Mouse (Mus musculus) intestine, embryonic 16.5 days (tissue): Measurements from ENCODE around the gene Prkaca. TPM values are rescaled to one million over a fixed set of nuclear protein-coding genes. Genes with fewer than 3 reads are reported as not detected.

Experiments used
- ATAC-seq: fragments of 200-750 bp; cut with Nextera tagmentation; 2 replicates; pipeline ENCODE4 v1.8.0; 2017; ENCODE audit warnings: moderate TSS enrichment, moderate library complexity
- H3K27ac ChIP-seq: fragments of 300-500 bp; sonication (generic); 2 replicates; pipeline ENCODE4 v1.5.1; 2014; ENCODE audit warnings: mild to moderate bottlenecking, low read length
- H3K27me3 ChIP-seq: fragments of 300-500 bp; sonication (generic); replicated peaks from 2 replicates; pipeline ENCODE4 v1.6.1; 2014; ENCODE audit warnings: low read length, control low read depth, mixed read lengths; ENCODE audit not compliant: control insufficient read depth, insufficient read depth
- H3K36me3 ChIP-seq: fragments of 300-500 bp; sonication (generic); 2 replicates; pipeline ENCODE4 v1.6.1; 2014; ENCODE audit warnings: low read length, control low read depth; ENCODE audit not compliant: control insufficient read depth, insufficient read depth
- H3K4me1 ChIP-seq: fragments of 300-500 bp; sonication (generic); 2 replicates; pipeline ENCODE4 v1.6.1; 2014; ENCODE audit warnings: low read length, control low read depth, mixed read lengths; ENCODE audit not compliant: control insufficient read depth, insufficient read depth
- H3K4me2 ChIP-seq: fragments of 300-500 bp; sonication (generic); 2 replicates; pipeline ENCODE4 v1.6.1; 2014; ENCODE audit warnings: low read depth, low read length, control low read depth
- H3K4me3 ChIP-seq: fragments of 300-500 bp; sonication (generic); 2 replicates; pipeline ENCODE4 v1.5.1; 2014; ENCODE audit warnings: mild to moderate bottlenecking, low read length
- H3K9ac ChIP-seq: fragments of 300-500 bp; sonication (generic); 2 replicates; pipeline ENCODE4 v1.6.1; 2014; ENCODE audit warnings: low read depth, low read length
- H3K9me3 ChIP-seq: fragments of 300-500 bp; sonication (generic); 2 replicates; pipeline ENCODE4 v1.6.1; 2016; ENCODE audit warnings: low read length, control low read depth; ENCODE audit not compliant: control insufficient read depth
- WGBS: fragments of 180-500 bp; shearing (Covaris S2); extraction: QIAGEN DNeasy Blood & Tissue Kit; methylation state at CpG from one replicate; pipeline ENCODE4 v1.1.7; 2014; 5-methylcytosine and 5-hydroxymethylcytosine counted together
- polyA plus RNA-seq: library from polyadenylated mRNA; unstranded; fragments of >200 nt; fragmentation: Nextera tagmentation; extraction: Ambion mirVana; gene quantifications from 2 replicates; pipeline ENCODE4 v1.2.1, GENCODE M21; 2015

Prkaca gene
- polyA plus RNA-seq, 1 experiment from 2014 or later: 24.6 TPM

DNA sequence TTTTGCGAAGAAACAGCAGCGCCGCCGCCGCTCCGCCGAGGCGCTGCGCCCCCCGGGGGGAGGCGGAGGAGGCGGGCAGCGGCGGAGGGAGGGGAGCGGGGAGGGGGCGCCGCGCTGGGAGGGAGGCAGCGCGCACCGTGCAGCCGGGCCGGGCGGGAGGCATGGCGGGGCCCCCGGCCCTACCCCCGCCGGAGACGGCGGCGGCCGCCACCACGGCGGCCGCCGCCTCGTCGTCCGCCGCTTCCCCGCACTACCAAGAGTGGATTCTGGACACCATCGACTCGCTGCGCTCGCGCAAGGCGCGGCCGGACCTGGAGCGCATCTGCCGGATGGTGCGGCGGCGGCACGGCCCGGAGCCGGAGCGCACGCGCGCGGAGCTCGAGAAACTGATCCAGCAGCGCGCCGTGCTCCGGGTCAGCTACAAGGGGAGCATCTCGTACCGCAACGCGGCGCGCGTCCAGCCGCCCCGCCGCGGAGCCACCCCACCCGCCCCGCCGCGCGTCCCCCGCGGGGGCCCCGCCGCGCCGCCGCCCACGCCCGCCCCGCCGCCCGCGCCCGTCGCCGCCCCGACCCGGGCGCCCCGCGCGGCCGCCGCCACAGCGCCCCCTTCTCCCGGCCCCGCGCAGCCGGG is 24.8 kb downstream of the Prkaca start, which contains the start of gene Samd1:
Gene Samd1, plus strand, starts transcription at position 162 of the 631 bp plus-strand sequence.
- H3K36me3 ChIP-seq: no peaks in the 10 kb centered on the region
- H3K27me3 ChIP-seq: no peaks in the 10 kb centered on the region
- peak within 1 kb of the TSS; percentile 98 for H3K27ac ChIP-seq
- no peaks in the 10 kb centered on the region for H3K9me3 ChIP-seq
- H3K4me2 ChIP-seq: peak within 1 kb of the TSS; percentile 94
- H3K9ac ChIP-seq: peak within 1 kb of the TSS; percentile 85
- peaks cover 19% of the 10 kb centered on the region for H3K4me1 ChIP-seq
- ATAC-seq: peak; percentile 7; the same call in 1 of the 2 replicates
- peak within 1 kb of the TSS; percentile 79 for H3K4me3 ChIP-seq
- under 1% methylated on average over 33 of the region's 112 CpGs for WGBS

DNA sequence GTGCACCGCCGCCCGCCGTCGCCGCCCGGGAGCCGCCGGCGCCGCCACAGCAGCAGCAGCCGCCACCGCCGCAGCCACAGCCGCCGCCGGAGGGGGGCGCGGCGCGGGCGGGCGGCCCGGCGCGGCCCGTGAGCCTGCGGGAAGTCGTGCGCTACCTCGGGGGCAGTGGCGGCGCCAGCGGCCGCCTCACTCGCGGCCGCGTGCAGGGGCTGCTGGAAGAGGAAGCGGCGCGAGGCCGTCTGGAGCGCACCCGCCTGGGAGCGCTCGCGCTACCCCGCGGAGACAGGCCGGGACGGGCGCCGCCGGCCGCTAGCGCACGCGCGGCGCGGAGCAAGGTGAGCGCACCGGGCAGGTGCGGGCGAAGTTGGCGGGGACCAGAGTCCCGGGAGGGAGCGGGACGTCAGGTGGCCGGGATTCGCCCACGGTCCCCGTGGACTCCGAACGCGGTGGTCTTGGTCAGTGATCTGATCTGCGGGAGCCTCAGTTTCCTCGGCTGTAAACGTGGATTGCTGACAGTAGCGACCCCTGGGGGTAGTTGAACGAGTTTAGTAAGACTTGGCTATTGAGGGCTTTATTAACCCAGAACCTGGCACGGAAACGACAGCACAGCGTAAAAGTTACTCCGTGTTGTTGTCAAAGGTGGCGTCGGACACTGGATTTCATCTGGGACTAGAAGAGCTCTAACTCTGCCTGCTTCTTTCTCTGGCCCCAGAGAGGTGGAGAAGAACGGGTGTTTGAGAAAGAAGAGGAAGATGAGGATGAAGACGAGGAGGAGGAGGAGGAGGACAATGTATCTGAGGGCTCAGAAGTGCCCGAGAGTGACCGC is 25.7 kb downstream of the Prkaca start:
- H3K9me3 ChIP-seq: no peaks in the 10 kb centered on the region
- peak overlapping the region; percentile 94 for H3K4me2 ChIP-seq
- H3K27ac ChIP-seq: peak overlapping the region; percentile 98
- H3K9ac ChIP-seq: peak overlapping the region; percentile 85
- peak; percentile 22; the same call in 1 of the 2 replicates for ATAC-seq
- H3K4me3 ChIP-seq: peak overlapping the region; percentile 79
- 2% methylated on average over 65 of the region's 92 CpGs for WGBS
- peaks cover 27% of the 10 kb centered on the region for H3K4me1 ChIP-seq
- no peaks in the 10 kb centered on the region for H3K27me3 ChIP-seq
- H3K36me3 ChIP-seq: no peaks in the 10 kb centered on the region

DNA sequence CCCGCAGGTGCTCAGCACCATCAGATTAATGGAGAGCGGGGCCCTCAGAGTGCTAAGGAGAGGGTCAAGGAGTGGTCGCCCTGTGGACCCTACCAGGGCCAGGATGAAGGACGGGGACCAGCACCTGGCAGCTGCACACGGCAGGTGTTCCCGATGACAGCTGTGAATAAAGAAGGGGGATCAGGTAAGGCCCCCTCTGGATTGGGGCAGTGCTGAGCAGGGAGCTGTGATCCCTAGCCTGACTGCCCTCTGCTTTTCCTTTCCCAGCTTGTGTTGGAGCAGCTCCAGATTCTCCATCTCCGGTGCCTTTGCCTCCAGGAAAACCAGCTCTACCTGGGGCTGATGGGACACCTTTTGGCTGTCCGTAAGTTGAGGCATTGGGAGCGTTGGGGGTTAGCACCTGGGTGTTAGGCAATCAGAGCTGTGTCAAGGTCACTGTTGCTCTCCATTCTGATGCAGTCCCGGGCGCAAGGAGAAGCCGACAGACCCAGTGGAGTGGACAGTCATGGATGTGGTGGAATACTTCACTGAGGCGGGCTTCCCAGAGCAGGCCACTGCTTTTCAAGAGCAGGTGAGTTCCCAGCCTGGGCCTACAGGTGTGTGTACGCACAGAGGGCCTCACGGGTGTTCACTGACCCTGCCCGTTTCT is 26.4 kb downstream of the Prkaca start:
- Histone ChIP-seq H3K4me1 (peaks cover 33% of the 10 kb centered on the region), H3K9ac (peak overlapping the region; percentile 85), H3K9me3 (no peaks in the 10 kb centered on the region), H3K4me2 (peak overlapping the region; percentile 94), H3K36me3 (no peaks in the 10 kb centered on the region), H3K27ac (no peak overlapping the region), H3K27me3 (no peaks in the 10 kb centered on the region), H3K4me3 (peak overlapping the region; percentile 79)
- ATAC-seq: no peak
- 57% methylated on average over 16 of the region's 16 CpGs for WGBS

DNA sequence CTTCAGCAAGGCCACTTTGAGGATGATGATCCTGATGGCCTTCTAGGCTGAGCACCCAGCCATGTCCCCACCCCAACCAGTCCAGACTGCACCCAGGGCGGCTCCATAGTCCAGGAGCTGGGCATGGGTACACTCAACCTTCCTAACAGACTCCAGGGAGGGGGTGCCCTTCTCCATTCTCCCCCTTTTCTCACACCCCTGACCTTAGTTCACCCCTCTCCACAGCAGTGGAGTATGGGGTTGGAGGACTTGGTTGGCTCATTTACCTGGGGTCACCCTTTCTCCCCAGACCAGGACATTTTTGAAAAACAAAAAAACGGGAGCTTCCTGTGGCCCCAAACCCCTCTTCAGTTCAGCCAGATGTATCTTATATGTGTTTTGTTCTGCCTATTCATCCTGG is 27.0 kb downstream of the Prkaca start:
- peak overlapping the region; percentile 85; the same call in 1 of the 2 replicates for H3K9ac ChIP-seq
- H3K9me3 ChIP-seq: no peaks in the 10 kb centered on the region
- no peak overlapping the region for H3K4me3 ChIP-seq
- no peak overlapping the region for H3K4me2 ChIP-seq
- H3K27ac ChIP-seq: no peak overlapping the region
- peaks cover 36% of the 10 kb centered on the region for H3K4me1 ChIP-seq
- 89% methylated on average over 2 of the region's 2 CpGs for WGBS
- ATAC-seq: no peak
- no peaks in the 10 kb centered on the region for H3K27me3 ChIP-seq
- H3K36me3 ChIP-seq: no peaks in the 10 kb centered on the region

DNA sequence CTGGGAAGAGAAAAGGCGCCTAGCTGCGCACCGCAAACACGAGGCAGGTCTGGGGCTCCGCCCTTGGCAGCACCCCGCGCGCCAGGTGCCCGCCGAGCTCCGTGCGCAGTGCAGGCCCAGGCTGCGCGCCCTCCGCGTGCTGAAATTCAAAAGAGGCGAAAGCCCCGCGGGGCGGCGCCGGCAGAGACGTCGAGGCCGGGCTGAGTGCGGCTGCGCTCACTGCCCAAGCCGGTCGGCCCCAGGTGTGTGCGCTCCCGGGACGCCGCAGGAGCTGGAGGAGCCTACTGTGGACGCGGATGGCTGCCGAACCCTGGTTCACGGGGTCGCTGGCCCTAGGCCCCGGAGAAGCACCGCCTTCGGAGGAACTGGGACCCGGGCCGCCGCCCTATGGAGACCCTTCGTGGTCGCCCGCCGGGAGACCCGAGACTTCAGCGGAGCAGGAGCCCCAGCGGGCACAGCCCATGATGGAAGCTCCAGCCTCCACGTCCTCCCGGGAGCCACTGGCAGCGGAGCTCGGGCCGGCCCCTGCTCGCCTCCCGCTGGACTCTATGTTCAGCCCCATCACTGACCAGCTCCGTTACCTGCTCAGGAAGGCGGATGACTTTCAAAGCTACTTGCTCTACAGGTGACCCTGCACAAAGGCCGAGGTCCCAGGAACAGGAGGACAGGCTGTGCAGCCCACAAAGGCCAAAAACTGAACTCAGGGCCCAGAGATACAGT is 28.6 kb downstream of the Prkaca start, which contains the start of gene 1700067K01Rik:
Gene 1700067K01Rik, plus strand, starts transcription at position 222 of the 720 bp plus-strand sequence.
- Histone ChIP-seq H3K27me3 (no peaks in the 10 kb centered on the region), H3K4me1 (peaks cover 36% of the 10 kb centered on the region), H3K4me2 (peak within 1 kb of the TSS; percentile 19; the same call in 1 of the 2 replicates), H3K27ac (no peak within 1 kb of the TSS), H3K9me3 (no peaks in the 10 kb centered on the region), H3K4me3 (no peak within 1 kb of the TSS), H3K36me3 (no peaks in the 10 kb centered on the region), H3K9ac (no peak within 1 kb of the TSS)
- WGBS: 50% methylated on average over 61 of the region's 61 CpGs
- no peak for ATAC-seq

DNA sequence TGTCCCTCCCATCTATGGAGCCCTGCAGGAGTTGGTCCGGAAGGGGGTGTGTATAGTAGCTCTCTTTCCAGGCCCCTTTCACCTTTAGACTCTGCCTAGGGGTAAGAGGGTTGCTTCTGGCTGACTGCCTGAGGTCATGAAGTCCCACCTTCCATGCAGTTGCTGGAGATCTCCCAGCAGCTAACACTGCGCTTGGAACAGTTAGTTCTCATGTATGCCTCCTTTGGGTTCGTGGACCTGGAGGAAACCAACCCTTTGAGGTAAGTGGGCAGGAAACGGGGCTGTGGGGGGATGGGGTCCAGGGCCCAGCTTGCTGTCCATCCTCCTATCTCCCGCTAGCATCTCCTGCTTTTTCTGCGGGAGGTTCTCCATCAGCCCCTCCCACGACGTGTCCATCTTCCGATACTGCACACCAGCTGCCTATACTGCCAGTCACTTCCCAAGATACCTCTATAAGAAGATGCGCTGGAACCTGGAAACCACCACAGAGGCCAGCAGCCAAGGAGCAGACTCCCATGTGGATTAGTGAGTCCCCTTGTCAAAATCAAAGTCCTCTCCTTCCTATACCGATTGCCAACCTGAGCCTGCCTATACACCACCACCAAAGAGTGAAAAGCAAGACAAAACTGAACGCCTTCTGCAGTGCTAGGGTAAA is 30.3 kb downstream of the Prkaca start:
- 0 out of 2 replicates have a peak overlapping the region, but pooled peaks have one; percentile 3 for H3K9ac ChIP-seq
- 0 out of 2 replicates have a peak overlapping the region, but pooled peaks have one; percentile 92 for H3K4me2 ChIP-seq
- H3K27ac ChIP-seq: peak overlapping the region; percentile 12; the same call in 1 of the 2 replicates
- no peak for ATAC-seq
- H3K36me3 ChIP-seq: no peaks in the 10 kb centered on the region
- H3K9me3 ChIP-seq: no peaks in the 10 kb centered on the region
- H3K27me3 ChIP-seq: no peaks in the 10 kb centered on the region
- 67% methylated on average over 12 of the region's 12 CpGs for WGBS
- H3K4me3 ChIP-seq: no peak overlapping the region
- peaks cover 36% of the 10 kb centered on the region for H3K4me1 ChIP-seq

DNA sequence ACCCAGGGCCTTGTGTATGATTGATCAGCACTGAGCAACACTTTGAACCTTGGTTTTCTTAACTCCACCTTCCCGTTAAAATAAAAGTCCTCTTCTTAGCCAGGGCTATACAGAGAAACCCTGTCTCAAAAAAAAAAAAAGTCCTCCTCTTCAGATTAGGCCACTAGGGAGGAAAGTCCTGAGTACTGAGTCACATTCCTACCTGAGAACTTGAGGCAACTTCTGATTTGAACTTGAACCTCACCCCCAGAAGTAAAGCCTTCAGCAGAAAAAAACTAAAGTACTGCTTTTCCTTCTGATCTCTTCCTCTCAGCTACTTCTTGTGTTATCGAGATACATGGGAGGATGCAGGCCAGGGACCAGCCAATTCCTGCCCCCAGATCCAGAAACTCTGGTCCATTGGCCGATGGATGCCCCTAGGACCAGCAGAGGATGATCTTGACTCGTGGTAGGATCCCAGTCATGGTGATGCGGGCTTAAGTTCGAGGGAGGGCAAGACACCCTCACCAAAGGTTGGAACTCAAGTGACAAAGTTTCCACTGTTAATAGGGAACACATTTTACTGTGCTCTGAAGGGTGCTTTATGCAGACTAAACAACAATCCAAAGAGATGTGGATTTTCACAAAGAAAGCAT is 30.9 kb downstream of the Prkaca start:
- Histone ChIP-seq H3K4me3 (peak overlapping the region; percentile 66), H3K27ac (peak overlapping the region; percentile 89; the same call in 1 of the 2 replicates), H3K4me2 (peak overlapping the region; percentile 92), H3K9ac (peak overlapping the region; percentile 83), H3K4me1 (peaks cover 36% of the 10 kb centered on the region), H3K27me3 (no peaks in the 10 kb centered on the region), H3K36me3 (no peaks in the 10 kb centered on the region), H3K9me3 (no peaks in the 10 kb centered on the region)
- ATAC-seq: no peak
- WGBS: 74% methylated on average over 6 of the region's 6 CpGs

DNA sequence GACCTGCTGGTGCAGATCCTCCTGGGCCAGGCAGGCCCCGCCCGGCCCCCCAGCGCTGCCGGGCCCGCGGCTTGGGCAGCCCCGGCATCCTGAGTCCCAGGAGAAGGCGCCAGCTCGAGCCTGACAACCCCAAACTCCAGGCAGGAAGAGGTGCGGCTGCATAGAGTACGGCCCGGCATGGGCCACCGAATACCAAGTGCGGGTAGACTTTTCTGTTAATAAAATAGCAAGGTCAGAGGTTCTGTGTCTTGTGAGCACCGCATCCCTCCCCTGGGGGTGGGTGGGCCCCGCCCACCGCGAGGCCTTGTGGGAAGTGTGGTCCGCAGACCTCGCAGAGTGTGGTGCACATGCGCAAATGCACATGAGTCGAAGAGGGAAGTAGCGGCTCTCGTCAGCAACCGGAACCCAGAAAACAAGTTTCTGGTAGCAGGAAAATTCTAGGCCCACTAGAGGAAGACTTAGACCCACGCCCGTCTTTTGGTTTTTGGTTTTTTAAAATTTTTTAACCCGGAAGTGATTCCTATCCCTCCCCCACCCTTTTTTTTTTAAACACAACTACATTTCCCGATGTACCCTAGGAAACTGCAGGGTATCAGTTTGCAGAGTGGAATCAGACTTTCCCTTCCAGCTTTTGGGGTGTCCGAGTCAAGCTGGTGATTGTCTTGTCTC is 31.9 kb downstream of the Prkaca start:
- no peaks in the 10 kb centered on the region for H3K27me3 ChIP-seq
- WGBS: under 1% methylated on average over 30 of the region's 30 CpGs
- H3K27ac ChIP-seq: peak overlapping the region; percentile 89
- peaks cover 26% of the 10 kb centered on the region for H3K4me1 ChIP-seq
- no peaks in the 10 kb centered on the region for H3K9me3 ChIP-seq
- no peaks in the 10 kb centered on the region for H3K36me3 ChIP-seq
- H3K9ac ChIP-seq: peak overlapping the region; percentile 83
- peak overlapping the region; percentile 66 for H3K4me3 ChIP-seq
- peak; percentile 88 for ATAC-seq
- H3K4me2 ChIP-seq: peak overlapping the region; percentile 92
